Comparison of ENCODE assay signal across 28 mouse cellular contexts in genomic region chr9:90683319-90683718, GRCm38 (mm10).
DNase-seq lines count a peak whose midpoint lies in the region; ATAC-seq and TF ChIP-seq lines count a peak whose summit lies in the region.
"Had no signal": no experiment of that assay in that cellular context is flagged by ENCODE, and none has a peak within 500 bp of the region (broad histone marks: within the 10 kb centered on the region; RNA-seq: fewer than 3 reads in every experiment).

No protein-coding gene starts in this region.

- H3K4me3 ChIP-seq in embryonic facial prominence, embryonic 11.5 days (ENCODE audit: low read depth, low read length), result no peak overlapping the region
- no peak overlapping the region for H3K4me3 ChIP-seq in embryonic facial prominence, embryonic 10.5 days
- H3K4me3 ChIP-seq in hindbrain, postnatal 0 days (ENCODE audit: low read length), result no peak overlapping the region
- H3K4me3 ChIP-seq in hindbrain, embryonic 10.5 days, result no peak overlapping the region
- no peak overlapping the region for H3K4me3 ChIP-seq in neural tube, embryonic 13.5 days
- H3K4me3 ChIP-seq: erythroblast, embryonic 14.5 days; forebrain, embryonic 15.5 days; heart, embryonic 12.5 days; intestine, embryonic 15.5 days; limb, embryonic 10.5 days; limb, embryonic 15.5 days; liver, embryonic 13.5 days; myocyte had no signal

- peak; percentile 22 for DNase-seq in embryonic facial prominence, embryonic 11.5 days (ENCODE audit: low spot score)
- no peak for DNase-seq in embryonic facial prominence, embryonic 10.5 days (ENCODE audit: low spot score)
- DNase-seq in hindbrain, postnatal 0 days (ENCODE audit: low spot score), result no peak
- no peak for DNase-seq in hindbrain, embryonic 10.5 days (ENCODE audit: low spot score)
- DNase-seq in neural tube, embryonic 10.5 days (ENCODE audit: extremely low spot score, low spot score), result no peak
- DNase-seq in retina, embryonic 14.5 days (ENCODE audit: low spot score), result peak; percentile 69
- DNase-seq in lung, postnatal 10 days, result no peak
- DNase-seq: adrenal gland, postnatal 25 days; cerebellum, adult 11-12 months; cerebellum, adult 9-11 months; gastrocnemius, postnatal 25 days; heart, adult 11 months; heart, postnatal 4 days; kidney, adult 2 months; kidney, postnatal 36 days; liver, embryonic 13.5 days; lung, adult 18-20 months; thymus, postnatal 4 days had no signal

- no peak overlapping the region for H3K4me2 ChIP-seq in embryonic facial prominence, embryonic 11.5 days (ENCODE audit: low read depth, low read length)
- H3K4me2 ChIP-seq in hindbrain, postnatal 0 days (ENCODE audit: low read depth, low read length), result no peak overlapping the region
- no peak overlapping the region for H3K4me2 ChIP-seq in neural tube, embryonic 13.5 days
- H3K4me2 ChIP-seq: forebrain, embryonic 15.5 days; heart, embryonic 12.5 days; intestine, embryonic 15.5 days; limb, embryonic 15.5 days; liver, embryonic 13.5 days had no signal

- no peak for ATAC-seq in embryonic facial prominence, embryonic 11.5 days (replicated peaks; ENCODE audit: insufficient number of reproducible peaks, low FRiP score, low TSS enrichment, low read depth)
- no peak for ATAC-seq in hindbrain, postnatal 0 days
- ATAC-seq in neural tube, embryonic 13.5 days (ENCODE audit: low read depth), result peak; percentile 19; the same call in 1 of the 2 replicates
- ATAC-seq: forebrain, embryonic 15.5 days; hindbrain, embryonic 16.5 days; intestine, embryonic 15.5 days; lung, postnatal 0 days had no signal

- no peak overlapping the region for H3K27ac ChIP-seq in embryonic facial prominence, embryonic 11.5 days (replicated peaks; ENCODE audit: low read depth, low read length)
- no peak overlapping the region for H3K27ac ChIP-seq in embryonic facial prominence, embryonic 10.5 days (replicated peaks)
- no peak overlapping the region for H3K27ac ChIP-seq in hindbrain, postnatal 0 days
- H3K27ac ChIP-seq in hindbrain, embryonic 10.5 days, result no peak overlapping the region
- no peak overlapping the region for H3K27ac ChIP-seq in neural tube, embryonic 13.5 days (replicated peaks)
- H3K27ac ChIP-seq: forebrain, embryonic 15.5 days; intestine, embryonic 15.5 days; limb, embryonic 10.5 days; limb, embryonic 15.5 days; liver, embryonic 13.5 days had no signal

- WGBS in embryonic facial prominence, embryonic 11.5 days, result 30% methylated on average over 3 of the region's 3 CpGs
- 34% methylated on average over 3 of the region's 3 CpGs for WGBS in embryonic facial prominence, embryonic 10.5 days
- 23% methylated on average over 3 of the region's 3 CpGs for WGBS in hindbrain, postnatal 0 days
- 40% methylated on average over 3 of the region's 3 CpGs for WGBS in hindbrain, embryonic 10.5 days
- 39% methylated on average over 3 of the region's 3 CpGs for WGBS in neural tube, embryonic 13.5 days

- no peaks in the 10 kb centered on the region for H3K27me3 ChIP-seq in embryonic facial prominence, embryonic 11.5 days (ENCODE audit: control insufficient read depth, insufficient read depth, low read length)
- no peaks in the 10 kb centered on the region for H3K27me3 ChIP-seq in embryonic facial prominence, embryonic 10.5 days (replicated peaks; ENCODE audit: low read depth, poor library complexity, severe bottlenecking)
- H3K27me3 ChIP-seq in hindbrain, postnatal 0 days (ENCODE audit: insufficient read depth, low read length), result no peaks in the 10 kb centered on the region
- peaks cover 4% of the 10 kb centered on the region; the same call in 1 of the 2 replicates for H3K27me3 ChIP-seq in hindbrain, embryonic 10.5 days (ENCODE audit: insufficient read depth, poor library complexity, severe bottlenecking)
- no peaks in the 10 kb centered on the region for H3K27me3 ChIP-seq in neural tube, embryonic 13.5 days
- H3K27me3 ChIP-seq: forebrain, embryonic 15.5 days; heart, embryonic 12.5 days; intestine, embryonic 15.5 days; limb, embryonic 15.5 days; liver, embryonic 13.5 days had no signal

- H3K9ac ChIP-seq in embryonic facial prominence, embryonic 11.5 days (replicated peaks; ENCODE audit: low read length), result no peak overlapping the region
- H3K9ac ChIP-seq in hindbrain, postnatal 0 days (replicated peaks; ENCODE audit: low read length), result no peak overlapping the region
- H3K9ac ChIP-seq in neural tube, embryonic 13.5 days, result no peak overlapping the region
- H3K9ac ChIP-seq: forebrain, embryonic 15.5 days; heart, embryonic 12.5 days; intestine, embryonic 15.5 days; limb, embryonic 15.5 days; liver, embryonic 13.5 days had no signal

- H3K4me1 ChIP-seq in embryonic facial prominence, embryonic 11.5 days (ENCODE audit: control insufficient read depth, insufficient read depth, low read length), result no peaks in the 10 kb centered on the region
- H3K4me1 ChIP-seq in embryonic facial prominence, embryonic 10.5 days, result no peaks in the 10 kb centered on the region
- no peaks in the 10 kb centered on the region for H3K4me1 ChIP-seq in hindbrain, postnatal 0 days (ENCODE audit: insufficient read depth, low read length)
- H3K4me1 ChIP-seq in hindbrain, embryonic 10.5 days (replicated peaks), result no peaks in the 10 kb centered on the region
- no peaks in the 10 kb centered on the region for H3K4me1 ChIP-seq in neural tube, embryonic 13.5 days (replicated peaks)
- H3K4me1 ChIP-seq: forebrain, embryonic 15.5 days; heart, embryonic 12.5 days; intestine, embryonic 15.5 days; limb, embryonic 10.5 days; limb, embryonic 15.5 days; liver, embryonic 13.5 days had no signal

- H3K9me3 ChIP-seq in embryonic facial prominence, embryonic 11.5 days (replicated peaks; ENCODE audit: control insufficient read depth, low read length), result no peaks in the 10 kb centered on the region
- no peaks in the 10 kb centered on the region for H3K9me3 ChIP-seq in embryonic facial prominence, embryonic 10.5 days
- no peaks in the 10 kb centered on the region for H3K9me3 ChIP-seq in hindbrain, postnatal 0 days (ENCODE audit: low read length)
- no peaks in the 10 kb centered on the region for H3K9me3 ChIP-seq in hindbrain, embryonic 10.5 days
- no peaks in the 10 kb centered on the region for H3K9me3 ChIP-seq in neural tube, embryonic 13.5 days
- H3K9me3 ChIP-seq: forebrain, embryonic 15.5 days; heart, embryonic 12.5 days; intestine, embryonic 15.5 days; limb, embryonic 10.5 days; limb, embryonic 15.5 days; liver, embryonic 13.5 days had no signal

- no peaks in the 10 kb centered on the region for H3K36me3 ChIP-seq in embryonic facial prominence, embryonic 11.5 days (replicated peaks; ENCODE audit: control insufficient read depth, insufficient read depth, low read depth, low read length)
- no peaks in the 10 kb centered on the region for H3K36me3 ChIP-seq in embryonic facial prominence, embryonic 10.5 days (replicated peaks)
- H3K36me3 ChIP-seq in hindbrain, postnatal 0 days (ENCODE audit: insufficient read depth, low read length), result no peaks in the 10 kb centered on the region
- H3K36me3 ChIP-seq in hindbrain, embryonic 10.5 days, result no peaks in the 10 kb centered on the region
- no peaks in the 10 kb centered on the region for H3K36me3 ChIP-seq in neural tube, embryonic 13.5 days
- H3K36me3 ChIP-seq: forebrain, embryonic 15.5 days; heart, embryonic 12.5 days; intestine, embryonic 15.5 days; limb, embryonic 10.5 days; limb, embryonic 15.5 days; liver, embryonic 13.5 days had no signal

- peak; percentile 17; the same call in 1 of the 2 replicates for TF ChIP-seq CTCF in hindbrain, postnatal 0 days (IDR thresholded peaks at IDR 0.05; ENCODE audit: low read depth)

Comparison
In these comparisons a context has a peak if more than half of its experiments do, and no peak if none do; other contexts are left out.
1. DNase-seq: peak in embryonic facial prominence, embryonic 11.5 days (single experiment) and retina, embryonic 14.5 days (single experiment); none in embryonic facial prominence, embryonic 10.5 days (single experiment), hindbrain, postnatal 0 days (single experiment), hindbrain, embryonic 10.5 days (single experiment), neural tube, embryonic 10.5 days (single experiment) and lung, postnatal 10 days (single experiment).